Mouse (Mus musculus) thymus, postnatal 10 days (tissue): ENCODE data around the gene Elovl3.
A peak's percentile ranks its signal among the peaks of the same experiment; 100 is the strongest.
"Not testable (repeated sequence)": the region's sequence is repeated elsewhere in the genome, so short reads cannot be mapped to it uniquely, and the experiment has no call there.

ENCODE experiments used
- DNase-seq, 2 experiments: peaks; one replicate each; pipeline ENCODE4 v3.0.0; 2021; ENCODE audit warnings: low spot score in 2 of 2

Gene Elovl3

DNA sequence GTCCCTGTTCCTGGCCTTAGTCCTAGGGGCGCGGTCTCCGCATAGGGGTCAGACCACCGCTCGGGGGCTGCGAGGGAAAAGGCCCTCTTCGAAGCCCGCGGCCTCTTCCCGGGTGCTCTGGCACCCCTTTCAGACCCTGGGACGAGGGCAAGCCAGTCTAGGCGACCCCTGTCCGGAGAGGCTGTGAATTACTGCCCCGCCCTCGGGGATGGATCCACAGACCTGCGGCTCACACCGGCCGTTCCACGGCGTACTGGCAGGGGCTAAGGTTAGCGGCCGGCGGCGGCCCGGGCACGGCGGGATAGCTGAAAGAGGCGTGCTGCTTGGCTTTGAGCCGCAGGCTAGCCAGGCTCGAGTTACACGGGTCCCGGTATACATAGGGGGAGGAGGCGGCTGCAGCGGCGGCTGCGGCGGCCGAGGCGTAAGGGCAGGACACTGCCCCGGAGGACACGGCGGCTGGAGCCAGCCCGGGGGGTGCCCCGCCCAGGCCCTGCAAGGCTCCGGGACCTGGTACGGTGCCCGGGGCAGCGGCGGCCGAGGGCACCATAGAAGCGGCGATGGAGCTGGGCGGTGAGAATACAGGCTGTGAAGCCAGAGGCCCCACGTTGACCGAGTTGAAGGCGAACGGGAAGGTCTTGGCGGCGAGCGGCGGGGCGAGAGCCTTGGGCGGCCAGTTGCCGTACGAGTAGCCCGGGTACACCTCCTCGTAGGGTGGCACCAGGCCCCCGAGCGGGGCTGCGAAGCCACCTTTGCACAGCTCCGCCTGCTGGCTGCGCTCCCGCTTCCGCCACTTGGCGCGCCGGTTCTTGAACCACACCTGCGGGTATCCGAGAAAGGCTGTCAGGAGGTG lies 4.3 kb downstream of the Elovl3 start:
- peak; percentile 71 to 86 for DNase-seq

DNA sequence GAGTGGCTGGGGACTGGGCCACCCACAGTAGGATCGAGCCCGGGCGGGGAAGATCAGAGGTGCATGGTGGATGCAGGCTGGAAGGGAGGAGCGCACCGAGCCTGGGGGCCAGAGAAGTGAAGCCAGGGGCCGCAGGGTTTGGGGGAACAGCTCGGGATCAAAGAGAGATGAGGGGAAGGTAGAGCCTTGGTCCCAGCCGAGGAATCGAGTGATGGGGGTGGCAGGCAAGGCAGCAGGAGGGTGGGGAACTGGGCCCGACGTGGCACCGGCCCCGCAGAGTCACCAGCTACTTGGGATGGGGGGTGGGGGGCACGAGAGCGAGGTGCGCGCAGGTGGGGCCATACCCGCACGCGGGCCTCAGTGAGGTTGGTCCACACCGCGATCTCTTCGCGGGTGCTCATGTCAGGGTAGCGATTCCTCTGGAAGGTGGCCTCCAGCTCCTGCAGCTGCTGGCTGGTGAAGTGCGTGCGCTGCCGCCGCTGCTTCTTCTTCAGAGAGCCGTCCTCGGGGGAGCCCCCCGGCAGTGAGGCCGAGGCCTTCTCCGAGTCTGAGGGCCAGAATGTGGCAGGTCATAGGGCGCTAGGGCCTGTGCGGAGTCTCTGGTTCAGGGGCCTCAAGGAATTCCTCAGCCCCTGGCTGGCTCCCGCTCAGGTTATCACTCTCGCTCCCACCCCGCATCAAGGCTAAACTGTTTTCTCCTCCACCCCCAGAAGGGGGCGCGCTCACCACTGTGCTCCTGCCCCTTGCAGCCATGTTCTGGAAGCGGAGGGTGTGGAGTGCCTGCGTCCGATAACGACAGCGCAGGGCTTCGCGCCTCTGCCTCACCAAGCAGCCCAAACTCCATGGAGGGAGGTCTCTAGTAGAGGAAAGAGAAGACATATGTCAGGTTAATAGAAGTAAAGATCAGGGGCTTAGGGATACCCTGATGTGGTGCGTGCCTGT lies 5.2 kb downstream of the Elovl3 start:
- peak; percentile 56 to 82 for DNase-seq

DNA sequence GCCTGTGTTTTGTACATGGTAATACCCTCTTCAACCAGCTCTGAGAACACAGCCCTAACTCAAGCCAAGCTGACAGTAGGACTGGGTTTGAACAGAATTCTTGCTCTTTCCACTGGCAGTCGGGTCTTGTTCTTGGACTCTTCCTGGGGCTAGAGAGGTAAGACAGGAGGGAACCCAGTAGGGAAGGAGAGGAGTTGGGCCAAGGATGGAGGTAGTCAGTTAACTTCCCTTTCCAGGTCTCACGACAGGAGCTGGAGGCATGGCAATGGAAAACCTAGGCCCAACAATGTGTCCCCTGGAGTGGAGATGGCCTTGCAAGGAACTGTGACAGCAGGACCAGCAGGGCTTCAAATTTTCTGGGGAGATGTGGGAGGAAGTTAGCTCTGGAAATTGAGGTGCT lies 8.6 kb downstream of the Elovl3 start:
- no peak for DNase-seq

DNA sequence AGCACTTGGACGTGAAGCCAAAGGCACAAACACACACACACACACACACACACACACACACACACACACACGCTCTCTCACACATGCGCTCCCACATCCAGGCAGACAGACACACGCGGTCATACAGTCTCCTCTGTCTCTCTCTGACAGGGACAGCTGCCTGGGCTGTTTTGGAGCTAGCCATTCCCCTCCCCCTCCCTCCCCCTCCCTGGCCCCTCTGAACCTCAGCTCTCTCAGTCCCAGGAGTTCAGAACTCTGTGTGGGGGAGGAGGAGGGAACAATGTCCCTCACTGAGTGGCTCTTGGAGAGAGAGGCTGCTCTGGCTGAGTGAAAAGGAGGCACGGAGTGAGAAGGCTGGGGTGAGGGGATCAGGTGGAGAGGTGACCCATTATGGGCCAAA lies 9.4 kb downstream of the Elovl3 start:
- DNase-seq: no peak

- peak in 1 of 2 experiments; percentile 4 for DNase-seq
Observed at GRCm38 (mm10) chr19:46147511-46148371, 16.0 kb downstream of the Elovl3 start, which contains the start of gene Pitx3. Pitx3 (minus strand) TSS chr19:46148326.

DNA sequence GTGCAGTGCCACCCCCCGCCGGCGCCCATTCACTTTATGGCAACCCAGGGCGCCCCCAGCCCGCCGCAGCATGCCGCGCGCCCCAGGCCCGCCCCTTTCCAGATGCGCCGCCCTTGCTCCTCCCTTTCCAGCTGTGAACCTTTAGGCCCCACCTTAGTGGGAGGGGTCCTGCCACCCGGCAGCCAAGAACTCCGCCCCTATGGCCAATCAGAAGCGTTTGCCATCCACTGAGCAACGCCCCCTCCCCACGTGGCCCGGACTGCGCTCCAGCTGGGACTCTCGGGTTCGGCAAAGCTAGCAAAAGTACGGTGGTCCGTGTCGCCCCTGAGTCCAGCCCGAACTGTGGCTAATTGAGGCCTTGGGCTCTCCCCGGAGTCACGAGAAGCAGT lies 16.7 kb downstream of the Elovl3 start:
- peak; percentile 49 to 50 for DNase-seq

GRCm38 (mm10) chr19:46149091-46149490 lies 17.4 kb downstream of the Elovl3 start:
- DNase-seq: no peak

GRCm38 (mm10) chr19:46152127-46152803 lies 20.6 kb downstream of the Elovl3 start, which contains the start of gene Gbf1:
Gbf1 (plus strand) TSS chr19:46152509.
- DNase-seq: peak; percentile 89 to 90

GRCm38 (mm10) chr19:46165950-46166349 lies 34.3 kb downstream of the Elovl3 start:
- no peak for DNase-seq

DNA sequence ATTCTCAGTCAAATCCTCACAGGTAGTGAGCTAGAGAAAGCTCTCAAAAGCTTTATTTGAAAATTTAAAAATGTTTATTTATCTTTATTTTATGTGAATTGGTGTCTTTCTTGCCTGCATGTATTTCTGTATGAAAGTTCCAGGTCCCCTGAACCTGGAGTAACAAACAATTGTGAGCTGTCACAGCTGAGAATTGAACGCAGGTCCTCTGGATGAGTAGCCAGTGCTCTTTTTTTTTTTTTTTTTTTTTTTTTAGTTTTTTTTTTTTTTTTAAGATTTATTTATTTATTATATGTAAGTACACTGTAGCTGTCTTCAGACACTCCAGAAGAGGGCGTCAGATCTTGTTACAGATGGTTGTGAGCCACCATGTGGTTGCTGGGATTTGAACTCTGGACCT lies 35.5 kb downstream of the Elovl3 start:
- DNase-seq: not testable (repeated sequence)

DNA sequence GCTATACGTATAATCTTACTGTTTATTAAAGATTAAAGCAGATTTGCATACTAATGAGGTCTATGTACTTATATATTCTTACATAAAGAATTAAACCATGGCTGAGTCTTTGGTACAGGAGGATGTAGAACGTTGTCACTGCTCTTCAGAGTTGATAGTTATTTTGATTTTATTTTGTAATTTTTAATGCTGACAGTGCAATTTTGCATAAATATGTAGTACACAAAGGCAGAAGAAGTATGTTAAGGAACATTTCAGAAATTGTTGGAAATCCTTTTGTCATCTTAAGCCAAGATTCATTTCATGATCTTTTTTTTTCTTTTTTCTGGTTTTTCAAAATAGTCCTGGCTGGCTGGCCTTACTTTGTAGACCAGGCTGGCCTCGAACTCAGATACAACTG lies 37.7 kb downstream of the Elovl3 start:
- DNase-seq: no peak

DNA sequence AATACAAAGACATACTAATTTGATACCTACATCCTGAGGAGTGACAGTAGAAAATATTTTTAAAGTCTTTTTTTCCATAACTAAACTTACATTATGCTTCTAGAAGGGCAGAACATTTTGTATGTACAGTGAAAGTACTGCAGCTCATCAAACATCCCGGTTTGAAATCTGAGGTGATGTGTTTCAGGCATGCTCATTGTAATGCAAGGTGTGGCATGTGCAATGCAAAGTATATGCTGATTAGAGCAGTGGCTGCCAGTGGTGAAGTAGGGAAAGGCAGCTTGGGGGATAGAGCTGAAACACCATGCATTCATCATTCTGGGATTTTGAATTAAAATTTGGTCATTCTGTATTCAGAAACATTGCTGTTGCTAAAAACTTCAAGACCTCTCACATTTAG lies 38.2 kb downstream of the Elovl3 start:
- no peak for DNase-seq

GRCm38 (mm10) chr19:46172541-46172940 lies 40.8 kb downstream of the Elovl3 start:
- no peak for DNase-seq

GRCm38 (mm10) chr19:46175173-46175572 lies 43.5 kb downstream of the Elovl3 start:
- no peak for DNase-seq

GRCm38 (mm10) chr19:46177046-46177445 lies 45.3 kb downstream of the Elovl3 start:
- no peak for DNase-seq

- DNase-seq: no peak
Observed at GRCm38 (mm10) chr19:46180274-46180673, 48.6 kb downstream of the Elovl3 start.

GRCm38 (mm10) chr19:46182241-46182640 lies 50.5 kb downstream of the Elovl3 start:
- DNase-seq: no peak
